Mouse (Mus musculus) olfactory bulb, adult 2 months (tissue): ENCODE data around the gene Ccdc85a. TPM values are rescaled to one million over a fixed set of nuclear protein-coding genes. Genes with fewer than 3 reads are reported as not detected.
"Not testable (repeated sequence)": the region's sequence is repeated elsewhere in the genome, so short reads cannot be mapped to it uniquely, and the experiment has no call there.

Experiments
- H3K27ac ChIP-seq: fragments of 200-500 bp; 2 replicates; pipeline ENCODE4 v1.5.1; 2012; ENCODE audit warnings: low read depth, low read length; ENCODE audit not compliant: insufficient read depth
- H3K4me1 ChIP-seq: fragments of 200-500 bp; 2 replicates; pipeline ENCODE4 v1.6.1; 2012; ENCODE audit warnings: low read length; ENCODE audit not compliant: control insufficient read depth, insufficient read depth
- H3K4me3 ChIP-seq: fragments of 200-500 bp; 2 replicates; pipeline ENCODE4 v1.5.1; 2012; ENCODE audit warnings: mild to moderate bottlenecking, low read depth, low read length, moderate library complexity; ENCODE audit not compliant: insufficient read depth
- CTCF ChIP-seq: fragments of 200-500 bp; IDR thresholded peaks from 2 replicates; pipeline ENCODE4 v1.5.1; 2012; ENCODE audit warnings: low read depth, mild to moderate bottlenecking, low read length, moderate library complexity; ENCODE audit not compliant: insufficient read depth
- POLR2A ChIP-seq: fragments of 200-500 bp; IDR thresholded peaks from 2 replicates; pipeline ENCODE4 v1.6.1; 2012; ENCODE audit warnings: mild to moderate bottlenecking, low read depth, low read length, moderate library complexity; ENCODE audit not compliant: insufficient read depth
- WGBS: fragments of 180-500 bp; shearing (Covaris S2); methylation state at CpG from one replicate; pipeline ENCODE4 v1.1.7; 2018; 5-methylcytosine and 5-hydroxymethylcytosine counted together
- polyA plus RNA-seq: library from polyadenylated mRNA; stranded (reverse); fragments of >200 nt; gene quantifications from 2 replicates; pipeline ENCODE4 v1.2.4, GENCODE M21; 2012; ENCODE audit warnings: low replicate concordance; ENCODE audit not compliant: missing spikeins, insufficient read depth, insufficient read length

Gene Ccdc85a
- polyA plus RNA-seq, 1 experiment, result not detected

DNA sequence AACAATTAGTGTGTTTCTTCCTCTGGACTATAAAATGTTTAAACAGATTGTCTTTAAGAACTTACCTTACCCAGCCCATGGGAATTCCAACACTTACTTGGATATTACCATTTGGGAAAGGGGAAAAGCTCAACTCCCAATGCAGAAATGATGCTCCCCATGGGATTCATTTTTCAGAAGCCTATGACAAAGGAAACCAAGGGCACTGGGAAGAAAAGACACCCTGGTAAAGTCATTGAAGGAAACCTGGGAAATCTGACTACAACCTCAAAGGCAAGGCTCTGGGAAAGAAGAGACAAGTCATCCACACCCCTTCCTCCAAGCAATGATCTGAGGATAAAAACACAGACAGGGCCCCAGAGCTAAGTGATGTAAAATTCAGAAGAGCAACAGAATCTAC, 118.4 kb downstream of the Ccdc85a start:
- H3K4me1 ChIP-seq, result no peaks in the 10 kb centered on the region
- no peak overlapping the region for H3K27ac ChIP-seq
- H3K4me3 ChIP-seq, result no peak overlapping the region
- TF ChIP-seq POLR2A (no peak), CTCF (no peak)

DNA sequence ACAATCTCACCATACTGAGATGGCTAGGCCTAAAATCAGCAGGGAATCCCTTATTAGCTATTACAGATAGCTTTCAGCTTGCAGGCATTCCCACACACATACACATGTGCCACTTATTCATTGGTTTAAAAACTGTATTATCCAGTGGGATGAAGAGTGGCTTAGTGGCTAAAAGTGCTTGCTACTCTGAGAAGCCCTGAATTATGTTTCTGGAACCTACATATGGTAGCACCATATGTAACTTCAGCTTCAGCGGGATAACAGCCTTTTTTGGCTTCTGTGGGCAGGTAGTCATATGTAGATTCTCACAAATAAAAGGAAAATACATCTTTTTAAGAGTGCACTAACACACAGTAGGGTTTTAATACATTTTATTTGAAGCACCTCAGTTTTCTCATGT, 119.2 kb downstream of the Ccdc85a start:
- Histone ChIP-seq H3K27ac (no peak overlapping the region), H3K4me1 (no peaks in the 10 kb centered on the region), H3K4me3 (no peak overlapping the region)
- no peak for TF ChIP-seq POLR2A
- TF ChIP-seq CTCF, result no peak
- WGBS, result 92% methylated on average over 1 of the region's 1 CpGs

DNA sequence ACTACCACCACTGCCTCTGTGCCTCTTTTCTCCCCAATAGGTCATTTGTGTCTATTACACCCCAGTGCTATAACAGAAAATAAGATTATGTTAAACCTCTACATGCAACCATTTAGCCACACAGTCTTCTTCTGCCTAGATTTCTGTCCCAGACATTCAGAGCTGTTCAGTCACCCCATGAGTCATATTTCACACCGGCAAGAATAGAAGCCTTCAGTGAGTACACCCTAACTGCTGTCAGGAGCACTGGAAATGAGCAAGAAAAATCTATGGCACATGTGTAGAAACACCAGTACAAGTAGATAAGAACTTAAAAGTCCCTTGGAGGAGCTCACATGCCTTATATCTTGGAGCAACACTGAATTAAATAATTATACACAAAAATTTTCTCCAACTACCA, 125.0 kb downstream of the Ccdc85a start:
- 44% methylated on average over 1 of the region's 1 CpGs for WGBS
- TF ChIP-seq CTCF (no peak), POLR2A (no peak)

DNA sequence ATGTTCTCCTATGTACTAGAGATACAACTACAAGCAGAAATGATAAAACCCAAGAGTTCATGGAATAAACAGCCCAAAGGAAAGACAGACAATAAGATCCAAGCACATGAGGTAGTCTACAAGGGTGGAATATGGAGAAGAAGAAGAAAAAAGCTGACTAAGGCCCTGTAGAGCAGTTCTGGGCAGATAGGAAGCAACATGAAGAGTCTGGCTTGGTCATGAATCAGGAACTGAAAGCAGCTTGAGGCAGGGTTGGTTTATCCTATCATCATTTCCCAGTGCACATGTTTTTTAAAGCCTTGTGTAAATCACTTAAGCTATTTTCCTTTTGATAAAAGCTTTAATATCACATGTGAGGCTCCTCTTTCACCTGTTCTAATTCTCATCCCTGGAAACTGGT, 144.2 kb downstream of the Ccdc85a start:
- Histone ChIP-seq H3K4me3 (no peak overlapping the region), H3K4me1 (no peaks in the 10 kb centered on the region), H3K27ac (no peak overlapping the region)
- TF ChIP-seq CTCF, result no peak
- TF ChIP-seq POLR2A, result no peak

More for the DNA sequence above, 125.0 kb downstream of the Ccdc85a start:
- H3K4me1 ChIP-seq, result no peaks in the 10 kb centered on the region
- H3K4me3 ChIP-seq, result no peak overlapping the region
- H3K27ac ChIP-seq, result no peak overlapping the region

DNA sequence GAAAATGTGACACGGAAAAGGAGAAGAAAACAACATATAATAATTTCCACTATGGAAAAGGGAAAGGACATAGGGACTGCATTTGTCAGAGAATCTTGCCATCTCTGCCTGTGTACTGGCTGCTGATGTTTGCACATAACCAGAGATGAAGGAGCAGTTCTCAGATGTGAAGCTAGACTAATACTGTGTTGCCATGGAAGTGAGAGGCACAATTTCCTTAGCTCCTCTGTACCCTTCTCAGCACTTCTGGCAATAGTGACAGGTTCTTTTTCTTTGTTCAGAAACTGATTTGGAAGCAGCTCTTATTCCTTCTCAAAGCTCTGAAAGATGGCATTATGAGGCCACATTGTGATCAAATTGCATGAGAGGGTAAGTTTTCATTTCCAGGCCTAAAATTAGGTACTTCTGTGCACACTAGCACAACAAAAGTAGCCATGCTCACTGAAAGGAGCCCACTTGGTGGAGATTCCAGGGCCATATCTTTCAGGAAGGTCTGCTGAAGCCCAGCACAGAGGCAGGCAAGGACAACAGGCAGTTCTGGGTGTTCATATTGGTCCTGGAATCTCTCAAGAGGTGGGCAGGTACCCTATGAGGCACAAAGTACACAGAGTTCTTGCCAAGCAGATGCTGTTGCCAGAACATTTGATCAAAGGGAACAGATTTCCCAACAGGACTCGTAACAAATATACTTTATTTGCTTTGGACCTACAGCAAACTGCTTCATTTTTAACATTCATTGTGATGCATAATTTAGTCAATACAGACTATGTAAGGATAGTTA, 161.5 kb downstream of the Ccdc85a start:
- Histone ChIP-seq H3K27ac (no peak overlapping the region), H3K4me3 (no peak overlapping the region), H3K4me1 (no peaks in the 10 kb centered on the region)
- 64% methylated on average over 2 of the region's 2 CpGs for WGBS
- TF ChIP-seq CTCF (no peak), POLR2A (no peak)

DNA sequence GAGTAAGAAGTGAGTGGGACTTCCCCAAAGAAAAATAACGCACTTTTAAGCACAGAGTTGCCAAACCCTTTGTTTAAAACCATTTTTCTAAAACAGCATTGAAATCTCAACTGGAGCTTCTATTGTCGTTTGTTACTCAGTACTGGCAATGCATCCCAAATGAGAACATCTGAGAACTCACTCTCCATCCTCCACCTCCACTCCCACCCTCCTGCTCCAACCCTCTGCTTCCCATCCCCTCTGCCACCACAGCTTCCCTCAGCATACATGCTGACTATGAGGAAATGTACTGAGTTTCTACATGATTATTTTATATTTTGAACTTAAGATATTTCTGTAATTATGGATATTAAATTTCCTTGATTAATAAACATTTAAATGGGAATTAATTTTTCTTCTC, 168.3 kb downstream of the Ccdc85a start:
- WGBS, result 57% methylated on average over 2 of the region's 2 CpGs
- Histone ChIP-seq H3K27ac (no peak overlapping the region), H3K4me1 (no peaks in the 10 kb centered on the region), H3K4me3 (no peak overlapping the region)
- no peak for TF ChIP-seq CTCF
- TF ChIP-seq POLR2A, result no peak

DNA sequence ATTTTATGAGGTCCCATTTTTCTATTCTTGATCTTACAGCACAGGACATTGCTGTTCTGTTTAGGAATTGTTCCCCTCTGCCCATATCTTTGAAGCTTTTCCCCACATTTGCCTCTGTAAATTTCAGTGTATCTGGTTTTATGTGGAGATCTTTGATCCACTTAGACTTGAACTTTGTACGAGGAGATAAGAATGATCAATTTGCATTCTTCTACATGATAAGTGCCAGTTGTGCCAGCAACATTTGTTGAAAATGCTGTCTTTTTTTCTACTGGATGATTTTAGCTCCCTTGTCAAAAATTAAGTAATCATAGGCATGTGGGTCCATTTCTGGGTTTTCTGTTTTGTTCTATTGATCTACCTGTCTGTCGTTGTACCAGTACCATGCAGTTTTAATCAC, 174.2 kb downstream of the Ccdc85a start:
- not testable (repeated sequence) for H3K4me3 ChIP-seq, H3K4me1 ChIP-seq, H3K27ac ChIP-seq
- WGBS, result 92% methylated on average over 2 of the region's 2 CpGs

DNA sequence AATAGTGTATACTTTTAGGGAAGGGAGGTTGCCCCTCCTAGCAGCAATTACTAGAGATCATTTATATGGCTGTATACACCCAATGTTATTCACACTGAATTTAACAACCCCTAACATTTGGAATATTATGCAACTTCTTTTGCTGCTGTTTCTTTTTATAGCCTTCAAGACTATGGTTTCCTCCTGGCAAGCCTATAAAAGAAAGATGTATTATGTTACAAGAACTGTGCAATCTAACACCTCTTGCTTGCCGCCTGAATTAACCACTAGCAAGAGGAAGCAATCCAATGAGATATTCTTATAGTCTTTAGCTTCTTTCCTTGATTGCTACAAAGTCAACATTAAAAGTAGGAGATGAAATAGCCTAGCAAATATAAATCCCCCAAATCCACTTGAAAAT, 187.0 kb downstream of the Ccdc85a start:
- no peak for TF ChIP-seq CTCF
- no peak for TF ChIP-seq POLR2A
- Histone ChIP-seq H3K27ac (no peak overlapping the region), H3K4me1 (no peaks in the 10 kb centered on the region), H3K4me3 (no peak overlapping the region)
- 59% methylated on average over 1 of the region's 1 CpGs for WGBS

DNA sequence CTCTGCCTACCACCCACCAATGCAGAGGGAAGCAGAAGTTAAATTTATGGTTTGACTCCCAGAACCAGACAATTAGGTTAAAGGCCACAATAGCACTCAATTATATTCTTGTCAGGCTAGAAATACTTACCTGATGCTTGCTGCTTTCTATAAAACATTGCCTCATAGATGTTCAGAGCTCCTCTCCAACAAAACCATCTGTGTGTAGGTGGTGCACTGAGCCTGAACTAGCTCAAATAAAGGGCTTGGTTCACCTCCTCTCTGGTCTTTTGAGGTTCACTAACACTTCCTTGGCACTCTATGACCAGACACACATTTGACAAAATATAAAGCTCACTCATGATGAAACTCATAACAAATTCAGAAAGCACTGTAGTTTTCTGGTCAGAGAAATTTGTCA, 208.2 kb downstream of the Ccdc85a start:
- Histone ChIP-seq H3K4me3 (no peak overlapping the region), H3K27ac (no peak overlapping the region), H3K4me1 (no peaks in the 10 kb centered on the region)
- TF ChIP-seq CTCF, result no peak
- TF ChIP-seq POLR2A, result no peak

DNA sequence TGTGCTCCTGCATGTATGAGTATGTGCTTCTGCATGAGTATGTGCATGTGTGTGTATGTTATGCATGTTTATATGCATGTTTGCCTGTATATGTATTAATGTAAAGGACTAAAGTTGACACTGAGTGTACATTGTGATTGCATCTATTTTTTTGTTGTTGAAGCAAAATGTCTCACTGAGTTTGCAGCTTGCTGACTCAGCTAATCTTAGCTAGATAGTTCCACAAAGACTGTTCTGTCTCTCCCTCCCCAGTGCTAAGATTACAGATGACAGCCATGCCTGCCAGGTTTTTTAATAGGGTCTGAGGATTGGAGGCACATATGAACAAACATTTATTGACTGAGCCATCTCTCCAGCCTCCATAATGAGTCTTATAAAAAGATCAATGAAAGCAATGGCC, 209.5 kb downstream of the Ccdc85a start:
- Histone ChIP-seq H3K27ac (no peak overlapping the region), H3K4me1 (no peaks in the 10 kb centered on the region), H3K4me3 (no peak overlapping the region)
- TF ChIP-seq CTCF (no peak), POLR2A (no peak)

DNA sequence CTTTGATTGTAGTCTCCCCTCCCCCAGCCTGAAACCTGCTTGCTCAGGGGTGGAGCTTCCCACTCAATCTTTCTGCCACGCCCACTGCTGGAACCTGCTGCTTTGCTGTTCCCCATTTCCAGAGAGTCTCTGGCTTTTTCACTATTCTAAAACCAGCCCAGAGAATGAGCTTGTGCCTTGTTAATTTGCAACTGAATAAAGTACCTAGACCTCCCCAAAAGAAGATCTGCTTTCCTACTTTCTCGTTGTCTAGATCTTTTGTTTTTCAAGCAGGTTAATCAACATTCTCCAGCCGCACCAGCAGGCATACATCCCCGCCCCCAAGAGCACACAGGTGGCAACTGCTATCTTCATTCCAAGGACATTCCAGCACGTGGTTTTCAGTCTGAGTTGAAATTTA, 212.7 kb downstream of the Ccdc85a start:
- H3K4me1 ChIP-seq, H3K4me3 ChIP-seq, H3K27ac ChIP-seq: not testable (repeated sequence)
- 67% methylated on average over 5 of the region's 5 CpGs for WGBS
